Mouse (Mus musculus): ENCODE data around the gene Casq1.
A peak's percentile ranks its signal among the peaks of the same experiment; 100 is the strongest.

Casq1 gene

GRCm38 (mm10) chr1:172240945-172241708 is 21.5 kb upstream of the Casq1 start:
- H3K36me3 ChIP-seq (ENCODE audit: insufficient read depth, low read length), result no peaks in the 10 kb centered on the region
- no peak overlapping the region for H3K4me3 ChIP-seq (replicated peaks; ENCODE audit: low read length)
- H3K9me3 ChIP-seq (ENCODE audit: low read length), result no peaks in the 10 kb centered on the region
- peaks cover 78% of the 10 kb centered on the region for H3K4me1 ChIP-seq (replicated peaks; ENCODE audit: low read depth, low read length)
- H3K27me3 ChIP-seq (ENCODE audit: insufficient read depth, low read length), result peaks cover 19% of the 10 kb centered on the region
- TF ChIP-seq NANOG (IDR thresholded peaks at IDR 0.05; ENCODE audit: borderline replicate concordance, low read length) (no peak), POU5F1 (IDR thresholded peaks at IDR 0.05; ENCODE audit: borderline replicate concordance, low read length) (no peak), CTCF (conservative IDR thresholded peaks at IDR 0.05; ENCODE audit: low read length) (no peak)

- peaks cover 5% of the 10 kb centered on the region; the same call in 1 of the 2 replicates for H3K36me3 ChIP-seq (ENCODE audit: insufficient read depth, low read length)
- no peaks in the 10 kb centered on the region for H3K9me3 ChIP-seq (ENCODE audit: low read length)
- no peaks in the 10 kb centered on the region for H3K4me1 ChIP-seq (replicated peaks; ENCODE audit: low read depth, low read length)
- H3K4me3 ChIP-seq (replicated peaks; ENCODE audit: low read length), result no peak overlapping the region
- 0 out of 2 replicates have a peak, but pooled peaks cover 4% of the 10 kb centered on the region for H3K27me3 ChIP-seq (ENCODE audit: insufficient read depth, low read length)
- no peak for TF ChIP-seq POU5F1 (IDR thresholded peaks at IDR 0.05; ENCODE audit: borderline replicate concordance, low read length)
- TF ChIP-seq CTCF (conservative IDR thresholded peaks at IDR 0.05; ENCODE audit: low read length), result no peak
Measured at GRCm38 (mm10) chr1:172229215-172229614, 9.5 kb upstream of the Casq1 start.

DNA sequence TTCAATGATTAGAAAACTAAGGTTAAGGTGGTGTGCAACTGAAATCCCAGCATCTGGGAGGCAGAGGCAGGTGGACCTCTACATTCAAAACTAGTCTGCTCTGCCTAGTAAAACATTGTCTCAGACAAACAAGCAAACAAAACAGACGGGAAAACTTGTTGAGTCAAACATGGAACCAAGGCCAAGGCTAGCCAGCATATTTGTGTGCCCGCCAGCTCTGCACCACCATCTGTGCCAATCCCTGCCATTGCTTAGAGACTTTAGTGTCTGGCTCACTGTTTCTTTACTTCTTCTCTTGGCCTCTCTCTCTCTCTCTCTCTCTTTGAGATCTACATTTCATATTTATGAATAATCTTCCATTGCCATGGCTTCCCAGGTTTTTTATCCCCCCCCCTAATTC is 8.5 kb upstream of the Casq1 start:
- Histone ChIP-seq H3K4me3 (replicated peaks; ENCODE audit: low read length) (no peak overlapping the region), H3K36me3 (ENCODE audit: insufficient read depth, low read length) (peaks cover 5% of the 10 kb centered on the region; the same call in 1 of the 2 replicates), H3K4me1 (replicated peaks; ENCODE audit: low read depth, low read length) (no peaks in the 10 kb centered on the region), H3K9me3 (ENCODE audit: low read length) (no peaks in the 10 kb centered on the region), H3K27me3 (ENCODE audit: insufficient read depth, low read length) (0 out of 2 replicates have a peak, but pooled peaks cover 4% of the 10 kb centered on the region)
- TF ChIP-seq CTCF (conservative IDR thresholded peaks at IDR 0.05; ENCODE audit: low read length), result no peak
- TF ChIP-seq NANOG (IDR thresholded peaks at IDR 0.05; ENCODE audit: borderline replicate concordance, low read length), result no peak
- no peak for TF ChIP-seq POU5F1 (IDR thresholded peaks at IDR 0.05; ENCODE audit: borderline replicate concordance, low read length)

GRCm38 (mm10) chr1:172221297-172222063 is 1.8 kb upstream of the Casq1 start:
- TF ChIP-seq NANOG (IDR thresholded peaks at IDR 0.05; ENCODE audit: borderline replicate concordance, low read length) (no peak), POU5F1 (IDR thresholded peaks at IDR 0.05; ENCODE audit: borderline replicate concordance, low read length) (no peak), CTCF (conservative IDR thresholded peaks at IDR 0.05; ENCODE audit: low read length) (no peak)
- peaks cover 5% of the 10 kb centered on the region; the same call in 1 of the 2 replicates for H3K27me3 ChIP-seq (ENCODE audit: insufficient read depth, low read length)
- H3K4me3 ChIP-seq (replicated peaks; ENCODE audit: low read length), result no peak overlapping the region
- H3K4me1 ChIP-seq (replicated peaks; ENCODE audit: low read depth, low read length), result peaks cover 45% of the 10 kb centered on the region
- no peaks in the 10 kb centered on the region; the same call in 1 of the 2 replicates for H3K36me3 ChIP-seq (ENCODE audit: insufficient read depth, low read length)
- no peaks in the 10 kb centered on the region for H3K9me3 ChIP-seq (ENCODE audit: low read length)

GRCm38 (mm10) chr1:172220414-172220813 is 746 bp upstream of the Casq1 start:
- Histone ChIP-seq H3K27me3 (ENCODE audit: insufficient read depth, low read length) (peaks cover 5% of the 10 kb centered on the region; the same call in 1 of the 2 replicates), H3K4me3 (replicated peaks; ENCODE audit: low read length) (no peak overlapping the region), H3K9me3 (ENCODE audit: low read length) (no peaks in the 10 kb centered on the region), H3K4me1 (replicated peaks; ENCODE audit: low read depth, low read length) (peaks cover 47% of the 10 kb centered on the region), H3K36me3 (ENCODE audit: insufficient read depth, low read length) (no peaks in the 10 kb centered on the region; the same call in 1 of the 2 replicates)
- TF ChIP-seq POU5F1 (IDR thresholded peaks at IDR 0.05; ENCODE audit: borderline replicate concordance, low read length), result no peak
- no peak for TF ChIP-seq CTCF (conservative IDR thresholded peaks at IDR 0.05; ENCODE audit: low read length)
- TF ChIP-seq NANOG (IDR thresholded peaks at IDR 0.05; ENCODE audit: borderline replicate concordance, low read length), result no peak

DNA sequence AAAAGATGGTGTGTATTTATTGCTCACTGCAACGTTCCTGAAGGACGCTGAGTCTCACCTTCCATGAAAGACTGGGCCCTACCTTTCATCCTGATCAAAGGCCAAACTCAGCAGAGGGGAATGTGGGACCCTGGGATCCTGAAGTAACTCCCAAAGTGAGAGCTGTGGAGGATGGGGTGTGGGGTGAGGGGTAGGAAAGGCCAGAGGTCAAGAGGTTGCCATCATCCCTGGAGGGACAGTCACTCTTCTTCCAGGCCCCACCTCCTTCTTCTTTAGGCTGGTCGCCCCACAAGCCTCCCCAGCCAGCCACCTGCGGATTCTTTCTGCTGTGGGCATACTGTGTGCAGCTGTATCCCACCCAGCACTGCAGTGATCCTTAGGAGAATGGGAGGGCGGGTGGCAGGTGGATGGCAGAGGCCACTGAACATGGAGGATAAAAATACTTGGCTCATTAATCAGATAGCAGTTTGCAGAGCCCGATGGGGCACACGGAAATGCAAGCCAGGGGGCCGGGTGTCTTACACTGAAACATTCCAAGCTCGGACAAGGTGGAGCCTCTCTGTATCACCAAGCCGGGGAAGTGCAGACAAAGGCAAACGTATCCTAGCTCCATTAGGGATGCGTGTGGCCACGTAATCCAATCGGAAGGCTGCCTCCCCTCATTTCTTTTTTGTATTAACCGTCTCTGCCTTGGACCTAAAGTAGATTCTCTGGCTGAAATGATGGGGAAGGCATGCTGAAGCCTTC is 1.3 kb downstream of the Casq1 start:
- Histone ChIP-seq H3K4me3 (replicated peaks; ENCODE audit: low read length) (peak overlapping the region; percentile 54), H3K9me3 (ENCODE audit: low read length) (no peaks in the 10 kb centered on the region), H3K36me3 (ENCODE audit: insufficient read depth, low read length) (no peaks in the 10 kb centered on the region; the same call in 1 of the 2 replicates), H3K27me3 (ENCODE audit: insufficient read depth, low read length) (peaks cover 5% of the 10 kb centered on the region; the same call in 1 of the 2 replicates), H3K4me1 (replicated peaks; ENCODE audit: low read depth, low read length) (peaks cover 67% of the 10 kb centered on the region)
- TF ChIP-seq NANOG (IDR thresholded peaks at IDR 0.05; ENCODE audit: borderline replicate concordance, low read length), result no peak
- no peak for TF ChIP-seq POU5F1 (IDR thresholded peaks at IDR 0.05; ENCODE audit: borderline replicate concordance, low read length)
- no peak for TF ChIP-seq CTCF (conservative IDR thresholded peaks at IDR 0.05; ENCODE audit: low read length)

GRCm38 (mm10) chr1:172217148-172217547 is 2.5 kb downstream of the Casq1 start:
- H3K9me3 ChIP-seq (ENCODE audit: low read length), result no peaks in the 10 kb centered on the region
- peak; percentile 94 for TF ChIP-seq CTCF (conservative IDR thresholded peaks at IDR 0.05; ENCODE audit: low read length)
- no peak for TF ChIP-seq NANOG (IDR thresholded peaks at IDR 0.05; ENCODE audit: borderline replicate concordance, low read length)
- TF ChIP-seq POU5F1 (IDR thresholded peaks at IDR 0.05; ENCODE audit: borderline replicate concordance, low read length), result no peak
- H3K36me3 ChIP-seq (ENCODE audit: insufficient read depth, low read length), result no peaks in the 10 kb centered on the region
- H3K4me3 ChIP-seq (replicated peaks; ENCODE audit: low read length), result peak overlapping the region; percentile 60
- H3K4me1 ChIP-seq (replicated peaks; ENCODE audit: low read depth, low read length), result peaks cover 79% of the 10 kb centered on the region
- peaks cover 5% of the 10 kb centered on the region; the same call in 1 of the 2 replicates for H3K27me3 ChIP-seq (ENCODE audit: insufficient read depth, low read length)

- Histone ChIP-seq H3K36me3 (ENCODE audit: insufficient read depth, low read length) (peaks cover 1% of the 10 kb centered on the region; the same call in 1 of the 2 replicates), H3K9me3 (ENCODE audit: low read length) (no peaks in the 10 kb centered on the region), H3K4me3 (replicated peaks; ENCODE audit: low read length) (no peak overlapping the region), H3K27me3 (ENCODE audit: insufficient read depth, low read length) (peaks cover 1% of the 10 kb centered on the region; the same call in 1 of the 2 replicates), H3K4me1 (replicated peaks; ENCODE audit: low read depth, low read length) (peaks cover 87% of the 10 kb centered on the region)
- TF ChIP-seq CTCF (conservative IDR thresholded peaks at IDR 0.05; ENCODE audit: low read length) (no peak), POU5F1 (IDR thresholded peaks at IDR 0.05; ENCODE audit: borderline replicate concordance, low read length) (no peak), NANOG (IDR thresholded peaks at IDR 0.05; ENCODE audit: borderline replicate concordance, low read length) (no peak)
Measured at GRCm38 (mm10) chr1:172214748-172215147, 4.9 kb downstream of the Casq1 start.

All from E14TG2a.4 (cell line).